Mouse (Mus musculus) olfactory bulb, adult 2 months (tissue): ENCODE results near the gene Cfd. TPM values are rescaled to one million over a fixed set of nuclear protein-coding genes. Genes with fewer than 3 reads are reported as not detected.
A peak's percentile ranks its signal among the peaks of the same experiment; 100 is the strongest.

Source experiments
- H3K27ac ChIP-seq: fragments of 200-500 bp; 2 replicates; pipeline ENCODE4 v1.5.1; 2012; ENCODE audit warnings: low read depth, low read length; ENCODE audit not compliant: insufficient read depth
- H3K4me1 ChIP-seq: fragments of 200-500 bp; 2 replicates; pipeline ENCODE4 v1.6.1; 2012; ENCODE audit warnings: low read length; ENCODE audit not compliant: control insufficient read depth, insufficient read depth
- H3K4me3 ChIP-seq: fragments of 200-500 bp; 2 replicates; pipeline ENCODE4 v1.5.1; 2012; ENCODE audit warnings: mild to moderate bottlenecking, low read depth, low read length, moderate library complexity; ENCODE audit not compliant: insufficient read depth
- CTCF ChIP-seq: fragments of 200-500 bp; IDR thresholded peaks from 2 replicates; pipeline ENCODE4 v1.5.1; 2012; ENCODE audit warnings: low read depth, mild to moderate bottlenecking, low read length, moderate library complexity; ENCODE audit not compliant: insufficient read depth
- POLR2A ChIP-seq: fragments of 200-500 bp; IDR thresholded peaks from 2 replicates; pipeline ENCODE4 v1.6.1; 2012; ENCODE audit warnings: mild to moderate bottlenecking, low read depth, low read length, moderate library complexity; ENCODE audit not compliant: insufficient read depth
- WGBS: fragments of 180-500 bp; shearing (Covaris S2); methylation state at CpG from one replicate; pipeline ENCODE4 v1.1.7; 2018; 5-methylcytosine and 5-hydroxymethylcytosine counted together
- polyA plus RNA-seq: library from polyadenylated mRNA; stranded (reverse); fragments of >200 nt; gene quantifications from 2 replicates; pipeline ENCODE4 v1.2.4, GENCODE M21; 2012; ENCODE audit warnings: low replicate concordance; ENCODE audit not compliant: missing spikeins, insufficient read depth, insufficient read length

Gene Cfd
- polyA plus RNA-seq, 1 experiment: not detected

GRCm38 (mm10) chr10:79933861-79934260 lies 43.2 kb downstream of the Cfd start:
- peak overlapping the region; percentile 27; the same call in 1 of the 2 replicates for H3K27ac ChIP-seq
- 46% methylated on average over 6 of the region's 6 CpGs for WGBS

GRCm38 (mm10) chr10:79934272-79934721 lies 43.6 kb downstream of the Cfd start:
- Histone ChIP-seq H3K4me3 (no peak overlapping the region), H3K27ac (peak overlapping the region; percentile 27; the same call in 1 of the 2 replicates), H3K4me1 (peaks cover 63% of the 10 kb centered on the region)
- 36% methylated on average over 13 of the region's 13 CpGs for WGBS
- TF ChIP-seq POLR2A: no peak
- 0 out of 2 replicates have a peak, but pooled peaks have one; percentile 9 for TF ChIP-seq CTCF

More at GRCm38 (mm10) chr10:79933861-79934260, 43.2 kb downstream of the Cfd start:
- Histone ChIP-seq H3K4me3 (no peak overlapping the region), H3K4me1 (peaks cover 62% of the 10 kb centered on the region)
- TF ChIP-seq CTCF (no peak), POLR2A (no peak)

- no peak for TF ChIP-seq CTCF
- no peak for TF ChIP-seq POLR2A
- no peak overlapping the region for H3K4me3 ChIP-seq
- 55% methylated on average over 16 of the region's 16 CpGs for WGBS
Measured at GRCm38 (mm10) chr10:79934794-79935569, 44.3 kb downstream of the Cfd start.

DNA sequence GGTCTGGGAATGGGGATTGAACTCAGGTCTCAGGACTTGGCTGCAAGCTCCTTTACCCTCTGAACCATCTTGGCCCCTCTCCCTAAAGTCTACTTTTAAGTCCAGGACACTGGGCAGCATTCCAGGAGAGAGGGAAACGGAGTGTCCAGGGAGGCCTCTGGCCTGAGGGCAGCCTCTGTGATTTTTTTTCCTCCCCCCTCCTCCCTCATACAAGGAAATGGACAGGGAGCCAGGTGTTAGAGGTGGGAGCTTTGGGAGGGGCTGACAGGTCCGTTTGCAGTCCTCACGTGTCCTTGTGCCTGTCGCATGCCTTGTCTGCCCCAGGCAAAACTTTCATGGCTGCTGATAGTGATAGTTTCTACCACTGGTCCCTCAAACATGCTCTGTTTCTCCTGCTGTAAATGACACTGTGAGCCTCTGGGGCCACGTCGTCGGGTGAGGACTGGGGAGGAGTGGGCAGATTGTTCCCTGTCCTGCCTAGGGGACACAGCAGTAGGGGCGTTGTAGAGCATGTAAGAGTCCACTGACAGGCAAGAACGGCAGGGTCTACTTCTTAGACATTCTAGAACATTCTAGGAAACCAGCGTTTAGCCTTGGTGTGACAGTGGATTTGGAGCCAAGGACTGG lies 45.7 kb downstream of the Cfd start:
- Histone ChIP-seq H3K4me1 (peaks cover 56% of the 10 kb centered on the region), H3K4me3 (no peak overlapping the region), H3K27ac (no peak overlapping the region)
- 59% methylated on average over 10 of the region's 10 CpGs for WGBS
- no peak for TF ChIP-seq POLR2A
- no peak for TF ChIP-seq CTCF

More at GRCm38 (mm10) chr10:79934794-79935569, 44.3 kb downstream of the Cfd start:
- Histone ChIP-seq H3K4me1 (peaks cover 58% of the 10 kb centered on the region), H3K27ac (no peak overlapping the region)

- H3K4me3 ChIP-seq: no peak overlapping the region
- TF ChIP-seq CTCF (no peak), POLR2A (no peak)
- peaks cover 54% of the 10 kb centered on the region for H3K4me1 ChIP-seq
- no peak overlapping the region for H3K27ac ChIP-seq
- WGBS: 22% methylated on average over 27 of the region's 27 CpGs
Measured at GRCm38 (mm10) chr10:79936911-79937441, 46.3 kb downstream of the Cfd start.

GRCm38 (mm10) chr10:79937775-79938526 lies 47.3 kb downstream of the Cfd start:
- no peak overlapping the region for H3K4me3 ChIP-seq
- peaks cover 44% of the 10 kb centered on the region for H3K4me1 ChIP-seq
- no peak for TF ChIP-seq CTCF
- no peak for TF ChIP-seq POLR2A
- 80% methylated on average over 11 of the region's 11 CpGs for WGBS
- H3K27ac ChIP-seq: no peak overlapping the region

DNA sequence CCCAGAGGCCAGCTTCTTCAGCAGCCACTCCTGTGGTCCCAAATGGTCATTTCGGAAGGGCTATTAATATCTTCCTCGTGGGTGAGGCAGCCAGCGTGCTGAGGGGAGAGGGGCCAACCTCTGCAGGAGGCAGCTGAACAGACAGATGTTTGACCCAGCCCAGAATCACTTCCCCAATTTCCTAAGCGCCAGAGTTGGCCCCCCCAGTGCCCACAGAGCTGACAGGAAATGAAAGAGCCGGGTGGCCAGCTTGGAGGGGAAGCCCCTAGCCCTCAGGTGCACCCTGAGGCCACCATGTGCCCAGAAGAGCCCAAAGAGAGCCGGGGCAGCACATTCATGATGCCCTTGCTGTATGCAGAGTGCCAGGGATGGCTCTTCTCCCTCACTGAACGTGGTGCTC lies 50.1 kb downstream of the Cfd start:
- Histone ChIP-seq H3K4me3 (no peak overlapping the region), H3K4me1 (peaks cover 29% of the 10 kb centered on the region), H3K27ac (no peak overlapping the region)
- WGBS: 68% methylated on average over 7 of the region's 7 CpGs
- TF ChIP-seq CTCF (no peak), POLR2A (no peak)

Other genes with a start within 250 kb of the Cfd start
- not detected in 2 replicates for gene Odf3l2, start 245.1 kb upstream of the Cfd start, polyA plus RNA-seq
- not detected in 2 replicates for gene Madcam1, start 226.3 kb upstream of the Cfd start, polyA plus RNA-seq
- gene Tpgs1, start 221.5 kb upstream of the Cfd start, polyA plus RNA-seq: not detected in 2 replicates
- not detected in 2 replicates for gene Cdc34, start 208.7 kb upstream of the Cfd start, polyA plus RNA-seq
- not detected in 2 replicates for gene Gzmm, start 201.8 kb upstream of the Cfd start, polyA plus RNA-seq
- not detected in 2 replicates for gene Bsg, start 186.4 kb upstream of the Cfd start, polyA plus RNA-seq
- gene Hcn2, start 174.2 kb upstream of the Cfd start, polyA plus RNA-seq: not detected in 2 replicates
- not detected in 2 replicates for gene Polrmt, start 144.3 kb upstream of the Cfd start, polyA plus RNA-seq
- gene Fgf22, start 135.8 kb upstream of the Cfd start, polyA plus RNA-seq: not detected in 2 replicates
- gene Rnf126, start 123.9 kb upstream of the Cfd start, polyA plus RNA-seq: not detected in 2 replicates
- not detected in 2 replicates for gene Fstl3, start 113.6 kb upstream of the Cfd start, polyA plus RNA-seq
- not detected in 2 replicates for gene Prss57, start 99.9 kb upstream of the Cfd start, polyA plus RNA-seq
- not detected in 2 replicates for gene Palm, start 97.3 kb upstream of the Cfd start, polyA plus RNA-seq
- gene Misp, start 69.9 kb upstream of the Cfd start, polyA plus RNA-seq: not detected in 2 replicates
- gene Ptbp1, start 36.4 kb upstream of the Cfd start, polyA plus RNA-seq: 555 TPM in 1 of 2 replicates, not detected in the other
- gene Prtn3, start 16.4 kb upstream of the Cfd start, polyA plus RNA-seq: not detected in 2 replicates
- not detected in 2 replicates for gene Plppr3, start 16.2 kb upstream of the Cfd start, polyA plus RNA-seq
- not detected in 2 replicates for gene Elane, start 4.6 kb upstream of the Cfd start, polyA plus RNA-seq
- not detected in 2 replicates for gene Med16, start 18.1 kb downstream of the Cfd start, polyA plus RNA-seq
- gene Gm26602, start 20.0 kb downstream of the Cfd start, polyA plus RNA-seq: not detected in 2 replicates
- not detected in 2 replicates for gene Kiss1r, start 26.1 kb downstream of the Cfd start, polyA plus RNA-seq
- not detected in 2 replicates for gene R3hdm4, start 30.4 kb downstream of the Cfd start, polyA plus RNA-seq
- gene Arid3a, start 36.2 kb downstream of the Cfd start, polyA plus RNA-seq: not detected in 2 replicates
- gene Wdr18, start 69.3 kb downstream of the Cfd start, polyA plus RNA-seq: not detected in 2 replicates
- not detected in 2 replicates for gene Grin3b, start 79.9 kb downstream of the Cfd start, polyA plus RNA-seq
- gene Tmem259, start 93.5 kb downstream of the Cfd start, polyA plus RNA-seq: not detected in 2 replicates
- gene Cnn2, start 97.7 kb downstream of the Cfd start, polyA plus RNA-seq: 124 and 250 TPM in 2 replicates
- not detected in 2 replicates for gene Abca7, start 105.6 kb downstream of the Cfd start, polyA plus RNA-seq
- 193 and 203 TPM in 2 replicates for gene Arhgap45, start 125.8 kb downstream of the Cfd start, polyA plus RNA-seq
- gene Polr2e, start 148.9 kb downstream of the Cfd start, polyA plus RNA-seq: not detected in 2 replicates
- gene Gpx4, start 156.3 kb downstream of the Cfd start, polyA plus RNA-seq: not detected in 2 replicates
- gene Sbno2, start 214.7 kb downstream of the Cfd start, polyA plus RNA-seq: not detected in 2 replicates
- gene Stk11, start 224.9 kb downstream of the Cfd start, polyA plus RNA-seq: not detected in 2 replicates
- not detected in 2 replicates for gene Atp5d, start 247.8 kb downstream of the Cfd start, polyA plus RNA-seq
- gene Cbarp, start 250.0 kb downstream of the Cfd start, polyA plus RNA-seq: not detected in 2 replicates